Mouse (Mus musculus) olfactory bulb, adult 2 months (tissue): ENCODE results near the gene Cdyl.

Experiments used
- CTCF ChIP-seq: fragments of 200-500 bp; IDR thresholded peaks from 2 replicates; pipeline ENCODE4 v1.5.1; 2012; ENCODE audit warnings: low read depth, mild to moderate bottlenecking, low read length, moderate library complexity; ENCODE audit not compliant: insufficient read depth
- POLR2A ChIP-seq: fragments of 200-500 bp; IDR thresholded peaks from 2 replicates; pipeline ENCODE4 v1.6.1; 2012; ENCODE audit warnings: mild to moderate bottlenecking, low read depth, low read length, moderate library complexity; ENCODE audit not compliant: insufficient read depth

- TF ChIP-seq CTCF (no peak), POLR2A (no peak)
Observed at GRCm38 (mm10) chr13:35764559-35764958, 104.9 kb downstream of the Cdyl start.
